Mouse (Mus musculus) midbrain, postnatal 0 days (tissue): ENCODE measurements at regions not wholly inside any gene's neighbourhood (a gene's known extent, or its start where the extent isn't known, plus 50 kb on each side); places are given as distances from the start of the nearest gene placed in this dataset.
A peak's percentile ranks its signal among the peaks of the same experiment; 100 is the strongest.
"Not testable (repeated sequence)": the region's sequence is repeated elsewhere in the genome, so short reads cannot be mapped to it uniquely, and the experiment has no call there.

Source experiments
- ATAC-seq: fragments of 200-750 bp; cut with Nextera tagmentation; 2 replicates; pipeline ENCODE4 v1.8.0; 2017; ENCODE audit warnings: moderate number of reproducible peaks, mild to moderate bottlenecking, moderate TSS enrichment, moderate library complexity; ENCODE audit not compliant: low FRiP score
- DNase-seq: peaks from one replicate; pipeline ENCODE4 v3.0.0-alpha.2; 2015; ENCODE audit warnings: low spot score
- H3K27ac ChIP-seq: fragments of 300-500 bp; sonication (generic); 2 replicates; pipeline ENCODE4 v1.5.1; 2014; ENCODE audit warnings: low read depth, mild to moderate bottlenecking, low read length, mixed read lengths
- H3K27me3 ChIP-seq: fragments of 300-500 bp; sonication (generic); 2 replicates; pipeline ENCODE4 v1.6.1; 2014; ENCODE audit warnings: low read length, control low read depth, mixed read lengths; ENCODE audit not compliant: insufficient read depth
- H3K36me3 ChIP-seq: fragments of 300-500 bp; sonication (generic); 2 replicates; pipeline ENCODE4 v1.6.1; 2014; ENCODE audit warnings: low read length, control low read depth, mixed read lengths; ENCODE audit not compliant: insufficient read depth
- H3K4me1 ChIP-seq: fragments of 300-500 bp; sonication (generic); 2 replicates; pipeline ENCODE4 v1.6.1; 2014; ENCODE audit warnings: mild to moderate bottlenecking, control low read depth, antibody characterized with exemption, low read length, mixed read lengths; ENCODE audit not compliant: insufficient read depth
- H3K4me2 ChIP-seq: fragments of 300-500 bp; sonication (generic); 2 replicates; pipeline ENCODE4 v1.6.1; 2014; ENCODE audit warnings: low read depth, mild to moderate bottlenecking, low read length, mixed read lengths; ENCODE audit not compliant: poor library complexity, severe bottlenecking
- H3K4me3 ChIP-seq: fragments of 300-500 bp; sonication (generic); 2 replicates; pipeline ENCODE4 v1.5.1; 2014; ENCODE audit warnings: low read depth, mild to moderate bottlenecking, low read length, moderate library complexity
- H3K9ac ChIP-seq: fragments of 300-500 bp; sonication (generic); replicated peaks from 2 replicates; pipeline ENCODE4 v1.6.1; 2014; ENCODE audit warnings: mild to moderate bottlenecking, low read length, moderate library complexity, mixed read lengths; ENCODE audit not compliant: poor library complexity, severe bottlenecking
- H3K9me3 ChIP-seq: fragments of 300-500 bp; sonication (generic); 2 replicates; pipeline ENCODE4 v1.6.1; 2016; ENCODE audit warnings: low read length, control low read depth
- CTCF ChIP-seq: IDR thresholded peaks from 2 replicates; pipeline ENCODE4 v1.5.1; 2016; ENCODE audit warnings: antibody characterized with exemption, mild to moderate bottlenecking
- WGBS: fragments of 180-500 bp; shearing (Covaris S2); extraction: QIAGEN DNeasy Blood & Tissue Kit; methylation state at CpG from one replicate; pipeline ENCODE4 v1.1.7; 2014; 5-methylcytosine and 5-hydroxymethylcytosine counted together

GRCm38 (mm10) chr5:82024126-82024525 is 1004.2 kb downstream of the Adgrl3 start:
- whole genome bisulfite sequencing: 15% methylated on average over 4 of the region's 4 CpGs
- peak; percentile 1 for DNase-seq
- TF ChIP-seq CTCF: no peak
- ATAC-seq: no peak
- Histone ChIP-seq H3K4me2 (no peak overlapping the region), H3K27ac (no peak overlapping the region), H3K4me1 (no peaks in the 10 kb centered on the region), H3K4me3 (no peak overlapping the region), H3K9me3 (no peaks in the 10 kb centered on the region), H3K36me3 (no peaks in the 10 kb centered on the region), H3K9ac (no peak overlapping the region), H3K27me3 (no peaks in the 10 kb centered on the region)

DNA sequence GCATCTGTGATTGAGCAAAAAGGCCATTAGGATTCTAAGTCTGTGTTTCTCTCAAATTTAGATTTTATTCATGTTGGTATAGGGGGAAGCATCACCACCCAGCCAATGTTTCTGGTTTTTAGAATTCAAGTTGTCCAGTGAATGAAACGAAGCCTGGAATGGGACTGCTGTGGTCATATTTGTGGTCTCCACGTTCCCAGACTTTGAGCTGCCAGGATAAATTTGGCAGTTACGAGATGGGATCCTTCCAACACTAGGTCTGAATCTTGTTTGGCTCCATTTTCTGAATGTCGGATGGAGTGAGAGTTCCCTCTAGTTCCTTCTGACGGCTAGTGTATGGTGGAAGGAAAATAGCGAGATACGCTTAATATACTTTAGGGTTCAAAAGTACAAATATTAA is 1014.8 kb downstream of the Adgrl3 start:
- Histone ChIP-seq H3K4me3 (no peak overlapping the region), H3K4me2 (no peak overlapping the region), H3K36me3 (no peaks in the 10 kb centered on the region), H3K9ac (no peak overlapping the region), H3K27ac (no peak overlapping the region), H3K9me3 (no peaks in the 10 kb centered on the region), H3K27me3 (no peaks in the 10 kb centered on the region), H3K4me1 (no peaks in the 10 kb centered on the region)
- ATAC-seq: no peak
- DNase-seq: no peak
- TF ChIP-seq CTCF: no peak
- WGBS: 90% methylated on average over 7 of the region's 7 CpGs

GRCm38 (mm10) chr5:82046106-82046505 is 1026.2 kb downstream of the Adgrl3 start:
- H3K9ac ChIP-seq: no peak overlapping the region
- H3K4me1 ChIP-seq: no peaks in the 10 kb centered on the region
- ATAC-seq (no peak), DNase-seq (no peak)
- no peaks in the 10 kb centered on the region for H3K36me3 ChIP-seq
- H3K27ac ChIP-seq: no peak overlapping the region
- H3K4me2 ChIP-seq: no peak overlapping the region
- 82% methylated on average over 2 of the region's 2 CpGs for WGBS
- H3K9me3 ChIP-seq: no peaks in the 10 kb centered on the region
- H3K27me3 ChIP-seq: no peaks in the 10 kb centered on the region
- H3K4me3 ChIP-seq: no peak overlapping the region
- TF ChIP-seq CTCF: no peak

GRCm38 (mm10) chr5:82059108-82059838 is 1039.3 kb downstream of the Adgrl3 start:
- Histone ChIP-seq H3K36me3 (no peaks in the 10 kb centered on the region), H3K4me2 (no peak overlapping the region), H3K27ac (no peak overlapping the region), H3K4me3 (no peak overlapping the region), H3K27me3 (no peaks in the 10 kb centered on the region), H3K9ac (no peak overlapping the region), H3K9me3 (peaks cover 8% of the 10 kb centered on the region; the same call in 1 of the 2 replicates), H3K4me1 (no peaks in the 10 kb centered on the region)
- no peak for ATAC-seq
- no peak for DNase-seq
- 90% methylated on average over 2 of the region's 2 CpGs for WGBS
- no peak for TF ChIP-seq CTCF

- TF ChIP-seq CTCF: peak; percentile 34; the same call in 1 of the 2 replicates
- no peak overlapping the region for H3K27ac ChIP-seq
- no peaks in the 10 kb centered on the region for H3K36me3 ChIP-seq
- WGBS: 58% methylated on average over 1 of the region's 1 CpGs
- no peak overlapping the region for H3K4me2 ChIP-seq
- DNase-seq (peak; percentile 3), ATAC-seq (no peak)
- H3K4me3 ChIP-seq: no peak overlapping the region
- no peaks in the 10 kb centered on the region for H3K27me3 ChIP-seq
- peaks cover 8% of the 10 kb centered on the region; the same call in 1 of the 2 replicates for H3K9me3 ChIP-seq
- no peak overlapping the region for H3K9ac ChIP-seq
- H3K4me1 ChIP-seq: no peaks in the 10 kb centered on the region
Observed at GRCm38 (mm10) chr5:82060679-82061078, 1040.7 kb downstream of the Adgrl3 start.

DNA sequence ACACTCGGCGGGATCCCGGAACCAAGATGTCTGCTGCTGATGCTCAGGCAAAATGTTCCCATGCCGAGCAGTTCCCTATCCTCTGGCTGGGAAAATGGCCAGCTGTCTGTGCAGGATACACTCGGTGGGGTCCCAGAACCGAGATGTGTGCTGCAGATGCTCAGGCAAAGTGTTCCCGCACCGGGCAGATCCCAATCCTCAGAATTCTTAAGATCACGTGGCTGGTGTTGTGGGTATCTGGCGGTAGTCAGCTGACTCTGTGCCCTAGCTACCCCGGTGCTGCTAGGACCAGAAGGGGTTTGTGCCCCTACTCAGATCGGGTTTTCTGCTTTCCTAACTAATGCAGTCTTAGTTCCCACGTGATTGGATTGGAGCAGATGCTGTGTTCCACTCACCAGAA is 1049.3 kb downstream of the Adgrl3 start:
- H3K27ac ChIP-seq, H3K27me3 ChIP-seq, H3K4me2 ChIP-seq, ATAC-seq, H3K4me3 ChIP-seq, H3K36me3 ChIP-seq, H3K9me3 ChIP-seq, DNase-seq, H3K9ac ChIP-seq, H3K4me1 ChIP-seq: not testable (repeated sequence)
- WGBS: 91% methylated on average over 13 of the region's 13 CpGs
